Mouse (Mus musculus) stomach, postnatal 0 days (tissue): ENCODE results near the gene Fcho1. TPM values are rescaled to one million over a fixed set of nuclear protein-coding genes. Genes with fewer than 3 reads are reported as not detected.
"Not testable (repeated sequence)": the region's sequence is repeated elsewhere in the genome, so short reads cannot be mapped to it uniquely, and the experiment has no call there.

ENCODE experiments used
- ATAC-seq: fragments of 200-750 bp; cut with Nextera tagmentation; 2 replicates; pipeline ENCODE4 v1.8.0; 2017; ENCODE audit not compliant: low FRiP score, low TSS enrichment
- DNase-seq: peaks from one replicate; pipeline ENCODE4 v3.0.0-alpha.2; 2016; ENCODE audit warnings: low spot score
- H3K27ac ChIP-seq: fragments of 300-500 bp; sonication (generic); replicated peaks from 2 replicates; pipeline ENCODE4 v1.5.1; 2014; ENCODE audit warnings: mild to moderate bottlenecking, control low read depth
- H3K27me3 ChIP-seq: fragments of 300-500 bp; sonication (generic); 2 replicates; pipeline ENCODE4 v1.6.1; 2014; ENCODE audit warnings: low read length; ENCODE audit not compliant: control insufficient read depth, insufficient read depth
- H3K36me3 ChIP-seq: fragments of 300-500 bp; sonication (generic); 2 replicates; pipeline ENCODE4 v1.6.1; 2014; ENCODE audit warnings: low read length, mixed read lengths; ENCODE audit not compliant: control insufficient read depth, insufficient read depth
- H3K4me1 ChIP-seq: fragments of 300-500 bp; sonication (generic); replicated peaks from 2 replicates; pipeline ENCODE4 v1.6.1; 2014; ENCODE audit warnings: antibody characterized with exemption; ENCODE audit not compliant: control insufficient read depth, insufficient read depth
- H3K4me2 ChIP-seq: fragments of 300-500 bp; sonication (generic); replicated peaks from 2 replicates; pipeline ENCODE4 v1.6.1; 2014; ENCODE audit warnings: low read depth, mild to moderate bottlenecking, control low read depth, moderate library complexity
- H3K4me3 ChIP-seq: fragments of 300-500 bp; sonication (generic); 2 replicates; pipeline ENCODE4 v1.5.1; 2014; ENCODE audit warnings: low read depth, low read length, control low read depth
- H3K9ac ChIP-seq: fragments of 300-500 bp; sonication (generic); 2 replicates; pipeline ENCODE4 v1.6.1; 2014; ENCODE audit warnings: mild to moderate bottlenecking, low read length, control low read depth, mixed read lengths
- H3K9me3 ChIP-seq: fragments of 300-500 bp; sonication (generic); 2 replicates; pipeline ENCODE4 v1.6.1; 2016; ENCODE audit warnings: low read length; ENCODE audit not compliant: control insufficient read depth
- CTCF ChIP-seq: IDR thresholded peaks from 2 replicates; pipeline ENCODE4 v1.5.1; 2016; ENCODE audit warnings: antibody characterized with exemption, low read depth, mild to moderate bottlenecking, moderate library complexity
- EP300 ChIP-seq: optimal IDR thresholded peaks from 2 replicates; pipeline ENCODE3; 2016; ENCODE audit warnings: antibody characterized with exemption
- WGBS: fragments of 180-500 bp; shearing (Covaris S2); extraction: QIAGEN DNeasy Blood & Tissue Kit; methylation state at CpG from one replicate; pipeline ENCODE4 v1.1.7; 2014; 5-methylcytosine and 5-hydroxymethylcytosine counted together
- polyA plus RNA-seq: library from polyadenylated mRNA; unstranded; fragments of >200 nt; fragmentation: Nextera tagmentation; extraction: Ambion mirVana; gene quantifications from 2 replicates; pipeline ENCODE4 v1.2.1, GENCODE M21; 2015

Gene Fcho1
- polyA plus RNA-seq, 1 experiment from 2014 or later = 4.8 TPM

DNA sequence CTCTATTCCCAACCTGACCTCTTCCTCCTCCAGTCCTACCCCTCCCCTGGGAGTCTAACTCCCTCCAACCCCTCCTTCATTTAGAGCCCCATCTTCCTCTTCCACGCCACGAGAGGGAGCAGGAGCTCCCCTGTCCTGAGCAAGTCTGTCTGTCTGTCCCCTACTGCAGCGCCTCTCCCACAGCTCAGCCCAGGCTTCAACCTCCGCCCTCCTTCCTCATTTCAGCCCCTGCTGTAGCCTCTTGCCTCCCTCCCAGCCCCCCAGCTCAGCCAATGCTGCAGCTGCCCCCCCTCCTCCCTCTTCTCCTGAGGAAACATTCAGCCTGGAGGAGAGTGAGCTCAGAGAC lies 23.5 kb downstream of the Fcho1 start:
- TF ChIP-seq EP300 = no peak
- peak; percentile 61 for TF ChIP-seq CTCF
- 0 out of 2 replicates have a peak overlapping the region, but pooled peaks have one; percentile 3 for H3K9ac ChIP-seq
- H3K4me1 ChIP-seq = no peaks in the 10 kb centered on the region; the same call in 1 of the 2 replicates
- H3K36me3 ChIP-seq = no peaks in the 10 kb centered on the region
- peak overlapping the region; percentile 86 for H3K27ac ChIP-seq
- H3K4me2 ChIP-seq = peak overlapping the region; percentile 23; the same call in 1 of the 2 replicates
- ATAC-seq (peak; percentile 44), DNase-seq (no peak)
- 18% methylated on average over 4 of the region's 4 CpGs for WGBS
- peak overlapping the region; percentile 45; the same call in 1 of the 2 replicates for H3K4me3 ChIP-seq
- H3K9me3 ChIP-seq = no peaks in the 10 kb centered on the region
- no peaks in the 10 kb centered on the region for H3K27me3 ChIP-seq

DNA sequence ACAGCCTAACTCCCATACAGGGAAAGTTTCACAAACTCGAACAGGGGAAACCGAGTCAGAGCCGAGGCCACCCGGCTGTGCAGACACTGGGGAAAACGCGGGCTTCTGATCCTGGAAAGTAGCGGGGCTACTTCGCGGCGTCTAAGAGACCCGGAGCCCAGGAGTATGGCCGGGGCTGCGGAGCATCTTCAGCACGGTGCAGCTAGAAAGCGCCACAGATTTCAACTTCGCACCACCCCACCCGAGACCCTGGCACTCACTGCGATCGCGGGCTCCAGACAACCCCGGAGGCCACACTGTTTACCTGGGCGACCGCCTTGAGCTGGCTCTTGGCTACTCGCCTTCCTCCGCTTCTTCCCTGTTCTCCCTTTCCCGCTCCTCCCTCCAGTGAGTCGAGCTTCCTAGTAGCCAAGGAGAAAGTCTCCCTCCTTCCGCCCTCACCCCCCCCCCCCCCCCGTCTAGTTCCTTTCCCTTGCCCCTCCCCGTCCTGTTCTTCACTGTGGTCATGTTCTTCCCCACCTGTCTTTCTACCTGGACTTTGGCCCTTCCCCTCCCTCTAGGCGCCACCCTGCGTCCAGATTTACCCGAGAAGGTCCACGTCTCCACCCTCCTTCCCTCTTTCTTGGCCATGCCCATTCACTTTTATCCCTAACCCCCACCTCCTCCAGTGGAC lies 24.0 kb downstream of the Fcho1 start, which contains the start of gene B3gnt3:
Gene B3gnt3, minus strand, starts transcription at position 376 of the 673 bp plus-strand sequence.
- H3K27ac ChIP-seq = peak within 1 kb of the TSS; percentile 86
- ATAC-seq = peak; percentile 70
- DNase-seq = peak; percentile 87
- no peak for TF ChIP-seq CTCF
- TF ChIP-seq EP300 = no peak
- H3K27me3 ChIP-seq = no peaks in the 10 kb centered on the region
- no peaks in the 10 kb centered on the region; the same call in 1 of the 2 replicates for H3K4me1 ChIP-seq
- peak within 1 kb of the TSS; percentile 45 for H3K4me3 ChIP-seq
- H3K9ac ChIP-seq = peak within 1 kb of the TSS; percentile 61
- 14% methylated on average over 28 of the region's 34 CpGs for WGBS
- H3K4me2 ChIP-seq = peak within 1 kb of the TSS; percentile 58
- no peaks in the 10 kb centered on the region for H3K9me3 ChIP-seq
- no peaks in the 10 kb centered on the region for H3K36me3 ChIP-seq

DNA sequence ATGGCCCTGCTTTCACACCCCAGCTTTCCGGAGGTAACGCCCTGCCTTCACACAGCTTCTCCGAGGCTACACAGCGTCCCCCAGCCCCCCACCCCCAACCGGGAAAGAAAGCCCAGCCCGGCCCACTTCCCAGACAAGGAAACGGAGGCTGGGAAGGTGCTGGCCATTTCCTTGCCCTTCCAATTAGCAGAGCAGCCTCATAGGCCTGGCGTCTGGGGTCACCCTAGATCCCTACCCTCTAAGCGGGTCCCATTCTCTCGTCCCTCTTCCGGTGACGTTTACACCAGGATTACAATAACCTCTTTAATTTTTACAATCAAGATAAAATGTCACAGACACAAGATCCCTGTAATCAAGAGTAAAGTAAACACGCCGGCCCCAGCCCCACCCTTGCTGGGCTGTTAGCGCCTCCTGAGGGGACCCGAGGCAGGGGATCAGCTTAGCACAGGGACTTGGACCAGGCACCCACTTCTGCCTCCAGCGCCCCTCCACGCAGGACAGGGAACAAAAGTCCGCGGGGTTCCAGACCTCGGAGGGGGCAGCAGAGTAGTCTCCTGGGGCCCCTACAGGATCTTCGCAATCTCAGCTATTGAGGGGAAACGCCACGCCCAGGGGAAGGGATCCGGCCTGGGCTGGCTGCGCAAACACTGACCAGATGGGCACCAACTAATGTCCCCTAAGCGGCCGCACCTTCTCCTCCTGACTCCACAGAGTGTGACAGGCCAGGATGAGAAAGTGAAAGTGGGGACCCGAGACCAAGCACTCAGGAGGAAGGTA lies 24.8 kb downstream of the Fcho1 start:
- ATAC-seq = peak; percentile 53
- H3K27ac ChIP-seq = peak overlapping the region; percentile 79
- peak overlapping the region; percentile 58 for H3K4me2 ChIP-seq
- no peaks in the 10 kb centered on the region for H3K9me3 ChIP-seq
- TF ChIP-seq EP300 (no peak), CTCF (no peak)
- 6% methylated on average over 29 of the region's 29 CpGs for WGBS
- peak; percentile 66 for DNase-seq
- no peaks in the 10 kb centered on the region; the same call in 1 of the 2 replicates for H3K4me1 ChIP-seq
- peak overlapping the region; percentile 45 for H3K4me3 ChIP-seq
- no peaks in the 10 kb centered on the region for H3K36me3 ChIP-seq
- H3K9ac ChIP-seq = peak overlapping the region; percentile 61
- H3K27me3 ChIP-seq = no peaks in the 10 kb centered on the region

DNA sequence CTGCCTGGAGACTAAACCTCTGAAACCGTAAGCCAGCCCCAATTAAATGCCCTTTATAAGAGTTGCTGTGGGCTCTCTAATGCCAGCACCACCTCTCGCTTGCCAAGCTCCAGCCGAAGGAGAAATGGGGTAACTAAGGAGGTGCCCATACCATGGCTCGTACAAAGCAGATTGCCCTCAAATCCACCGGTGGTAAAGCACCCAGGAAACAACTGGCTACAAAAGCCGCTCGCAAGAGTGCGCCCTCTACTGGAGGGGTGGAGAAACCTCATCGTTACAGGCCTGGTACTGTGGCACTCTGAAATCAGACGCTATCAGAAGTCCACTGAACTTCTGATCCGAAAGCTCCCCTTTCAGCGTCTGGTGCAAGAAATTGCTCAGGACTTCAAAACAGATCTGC lies 30.1 kb downstream of the Fcho1 start:
- not testable (repeated sequence) for H3K4me1 ChIP-seq, H3K4me3 ChIP-seq, DNase-seq, H3K36me3 ChIP-seq, ATAC-seq, H3K9ac ChIP-seq, H3K27ac ChIP-seq, H3K9me3 ChIP-seq, H3K4me2 ChIP-seq
- peaks cover 12% of the 10 kb centered on the region; the same call in 1 of the 2 replicates for H3K27me3 ChIP-seq
- 68% methylated on average over 12 of the region's 12 CpGs for WGBS
- peak; percentile 57 for TF ChIP-seq CTCF

DNA sequence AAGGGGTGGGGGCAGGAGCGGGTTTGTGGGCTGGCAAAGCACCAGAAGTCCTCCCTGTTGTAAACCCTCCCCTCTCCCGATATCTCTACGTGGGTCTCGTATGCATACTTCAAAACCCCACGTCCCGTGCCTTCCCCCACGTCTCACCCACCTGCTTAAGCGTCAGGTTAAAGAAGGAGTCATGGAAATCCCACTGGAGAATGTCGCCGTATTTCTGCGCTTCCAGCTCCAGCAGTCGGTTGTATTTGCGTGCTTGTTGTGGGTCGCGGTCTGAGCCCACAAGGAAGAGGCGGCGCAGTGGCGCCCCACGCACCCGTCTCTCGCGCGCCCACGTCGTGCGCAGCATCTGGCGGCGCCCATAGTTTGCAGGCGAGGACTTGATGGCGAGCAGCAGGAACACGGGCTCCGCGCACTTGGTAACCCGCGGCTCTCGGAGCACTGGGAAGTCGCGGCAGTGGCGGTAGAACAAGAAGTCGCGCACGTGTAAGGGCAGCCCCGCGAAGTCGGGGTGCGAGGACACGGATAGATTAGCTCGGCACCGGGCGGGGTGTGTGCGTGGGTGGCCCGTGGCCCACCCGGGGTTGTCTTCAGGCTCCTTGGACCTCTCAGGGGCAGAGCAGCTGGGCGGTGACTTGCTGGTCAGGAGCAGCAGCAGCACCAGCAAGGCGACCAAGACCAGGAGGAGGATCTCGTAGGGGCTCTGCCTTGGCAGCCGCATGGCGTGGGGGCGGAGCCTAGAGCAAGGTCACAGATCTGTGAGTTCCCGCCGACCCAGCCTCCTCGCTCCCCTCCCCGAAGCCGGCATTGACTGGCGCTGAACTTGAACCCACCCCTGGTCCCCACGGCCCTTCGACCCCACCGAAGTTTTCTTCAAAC lies 32.1 kb downstream of the Fcho1 start:
- H3K4me2 ChIP-seq = peak overlapping the region; percentile 17; the same call in 1 of the 2 replicates
- peak overlapping the region; percentile 19; the same call in 1 of the 2 replicates for H3K4me3 ChIP-seq
- no peaks in the 10 kb centered on the region for H3K36me3 ChIP-seq
- H3K27me3 ChIP-seq = peaks cover 19% of the 10 kb centered on the region; the same call in 1 of the 2 replicates
- no peaks in the 10 kb centered on the region for H3K9me3 ChIP-seq
- TF ChIP-seq EP300 = no peak
- TF ChIP-seq CTCF = no peak
- no peak overlapping the region for H3K27ac ChIP-seq
- no peak for DNase-seq
- H3K9ac ChIP-seq = no peak overlapping the region
- H3K4me1 ChIP-seq = no peaks in the 10 kb centered on the region
- ATAC-seq = 0 out of 2 replicates have a peak, but pooled peaks have one; percentile 15
- 14% methylated on average over 67 of the region's 68 CpGs for WGBS
